Mouse (Mus musculus): ENCODE measurements around the gene Arf6.

DNA sequence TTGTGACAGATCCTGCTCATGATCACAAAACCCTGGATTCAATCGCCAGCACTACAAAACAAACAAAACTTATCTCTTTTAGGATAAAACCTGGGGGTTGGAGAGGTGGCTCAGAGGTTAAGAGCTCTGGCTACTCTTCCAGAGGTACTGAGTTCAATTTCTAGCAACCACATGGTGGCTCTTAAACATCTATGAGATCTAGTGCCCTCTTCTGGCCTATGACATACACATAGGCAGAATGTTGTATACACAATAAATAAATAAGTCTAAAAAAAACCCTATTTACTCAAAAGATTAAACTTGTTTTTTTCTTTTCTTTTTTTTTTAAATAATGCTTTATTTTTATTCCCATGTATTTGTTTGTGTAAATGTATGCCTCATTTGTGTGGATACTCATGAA lies 20.3 kb upstream of the Arf6 start:
- TF ChIP-seq CTCF (IDR thresholded peaks at IDR 0.05; ENCODE audit: extremely low read depth, insufficient read length, insufficient replicate concordance, low read depth, low read length), result no peak
- TF ChIP-seq POLR2A (IDR thresholded peaks at IDR 0.05; ENCODE audit: low read depth, low read length), result no peak
